Mouse (Mus musculus) activated CD4-positive, CD25-positive, alpha-beta regulatory T cell, adult 4 months (primary cell): ENCODE data around the gene Vamp4. TPM values are rescaled to one million over a fixed set of nuclear protein-coding genes. Genes with fewer than 3 reads are reported as not detected.
"Not testable (repeated sequence)": the region's sequence is repeated elsewhere in the genome, so short reads cannot be mapped to it uniquely, and the experiment has no call there.

ENCODE experiments used
- ATAC-seq: one replicate; pipeline ENCODE4 v1.8.0; 2017
- polyA plus RNA-seq, 2 experiments: library from polyadenylated mRNA; unstranded; fragments of 100-300 nt; shearing (Covaris generic); gene quantifications; one replicate each; pipeline ENCODE4 v1.2.1; 2017

Vamp4 gene
- polyA plus RNA-seq, 2 experiments from 2014 or later = 86.2 to 94.2 TPM

- ATAC-seq = no peak
Observed at GRCm38 (mm10) chr1:162590415-162590997, 20.2 kb downstream of the Vamp4 start.

- no peak for ATAC-seq
Observed at GRCm38 (mm10) chr1:162597379-162598102, 27.2 kb downstream of the Vamp4 start.

GRCm38 (mm10) chr1:162599617-162600016, 29.3 kb downstream of the Vamp4 start:
- no peak for ATAC-seq

GRCm38 (mm10) chr1:162601288-162601687, 31.0 kb downstream of the Vamp4 start:
- ATAC-seq = no peak

GRCm38 (mm10) chr1:162608127-162608526, 37.8 kb downstream of the Vamp4 start:
- no peak for ATAC-seq

- ATAC-seq = no peak
Observed at GRCm38 (mm10) chr1:162609633-162610250, 39.4 kb downstream of the Vamp4 start.

GRCm38 (mm10) chr1:162611191-162611590, 40.9 kb downstream of the Vamp4 start:
- ATAC-seq = no peak

GRCm38 (mm10) chr1:162615511-162615910, 45.2 kb downstream of the Vamp4 start:
- peak; percentile 76 for ATAC-seq

GRCm38 (mm10) chr1:162620487-162620886, 50.2 kb downstream of the Vamp4 start:
- ATAC-seq = no peak

- ATAC-seq = no peak
Observed at GRCm38 (mm10) chr1:162623895-162624294, 53.6 kb downstream of the Vamp4 start.

GRCm38 (mm10) chr1:162625229-162625628, 54.9 kb downstream of the Vamp4 start:
- ATAC-seq = no peak

GRCm38 (mm10) chr1:162627821-162628220, 57.5 kb downstream of the Vamp4 start:
- not testable (repeated sequence) for ATAC-seq

- not testable (repeated sequence) for ATAC-seq
Observed at GRCm38 (mm10) chr1:162628326-162628725, 58.0 kb downstream of the Vamp4 start.

GRCm38 (mm10) chr1:162635291-162635931, 65.1 kb downstream of the Vamp4 start:
- not testable (repeated sequence) for ATAC-seq

GRCm38 (mm10) chr1:162636516-162636915, 66.2 kb downstream of the Vamp4 start:
- no peak for ATAC-seq

- no peak for ATAC-seq
Observed at GRCm38 (mm10) chr1:162638535-162638934, 68.2 kb downstream of the Vamp4 start.

- no peak for ATAC-seq
Observed at GRCm38 (mm10) chr1:162639051-162639750, 68.9 kb downstream of the Vamp4 start, which contains the start of gene Myoc. Gene Myoc (plus strand): TSS chr1:162639155.

- ATAC-seq = no peak
Observed at GRCm38 (mm10) chr1:162639861-162640260, 69.5 kb downstream of the Vamp4 start.

GRCm38 (mm10) chr1:162642591-162642990, 72.3 kb downstream of the Vamp4 start:
- no peak for ATAC-seq

GRCm38 (mm10) chr1:162643752-162644151, 73.4 kb downstream of the Vamp4 start:
- no peak for ATAC-seq

GRCm38 (mm10) chr1:162646083-162646686, 75.9 kb downstream of the Vamp4 start:
- ATAC-seq = no peak

- ATAC-seq = no peak
Observed at GRCm38 (mm10) chr1:162648416-162648815, 78.1 kb downstream of the Vamp4 start.
